Mouse (Mus musculus): ENCODE measurements around the gene Lypd3. TPM values are rescaled to one million over a fixed set of nuclear protein-coding genes. Genes with fewer than 3 reads are reported as not detected.
"Not testable (repeated sequence)": the region's sequence is repeated elsewhere in the genome, so short reads cannot be mapped to it uniquely, and the experiment has no call there.

The Lypd3 gene
- polyA plus RNA-seq, 1 experiment from 2014 or later, result 0.76 TPM

DNA sequence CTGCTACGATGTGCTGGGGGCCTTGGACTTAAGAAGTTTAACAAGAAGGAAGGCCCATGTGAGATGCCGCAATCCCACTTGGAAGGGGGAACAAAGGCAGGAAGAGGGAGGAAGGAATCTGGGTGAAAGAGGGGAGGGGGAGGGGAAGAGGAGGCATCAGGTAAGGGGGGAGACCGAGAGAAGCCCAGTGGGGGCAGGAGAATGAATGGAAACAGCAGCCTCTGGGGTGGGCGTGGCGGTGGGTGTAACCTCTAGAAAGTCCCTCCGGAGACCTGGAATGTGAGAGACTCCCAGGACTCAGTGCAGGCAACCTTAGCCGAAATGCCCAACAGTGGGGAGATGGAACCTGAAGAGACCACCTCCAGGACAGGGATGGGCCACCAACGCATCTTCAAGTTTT lies 28.0 kb downstream of the Lypd3 start:
- ATAC-seq (ENCODE audit: low FRiP score, low TSS enrichment), result no peak
- 34% methylated on average over 8 of the region's 8 CpGs for WGBS

DNA sequence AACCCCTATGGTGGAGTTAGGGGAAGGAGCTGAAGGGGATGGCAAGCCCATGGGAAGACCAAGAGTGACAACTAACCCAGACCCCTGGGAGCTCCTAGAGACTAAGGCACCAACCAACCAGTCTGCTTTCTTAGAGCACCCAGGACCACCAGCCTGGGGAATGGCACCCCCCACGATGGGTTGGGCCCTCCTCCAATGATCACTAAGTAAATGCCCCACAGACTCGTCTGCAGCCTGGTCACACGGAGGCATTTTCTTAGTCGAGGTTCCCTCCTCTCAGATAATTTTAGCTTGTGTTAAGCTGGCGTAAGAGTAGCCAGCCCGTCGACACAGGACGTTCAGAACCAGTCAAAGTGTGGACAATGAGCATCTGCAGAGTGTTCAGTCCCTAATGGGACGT lies 28.6 kb downstream of the Lypd3 start:
- H3K27ac ChIP-seq (ENCODE audit: low read depth, low read length), result no peak overlapping the region
- no peaks in the 10 kb centered on the region for H3K27me3 ChIP-seq (ENCODE audit: control insufficient read depth, insufficient read depth, low read length)
- H3K4me2 ChIP-seq (replicated peaks; ENCODE audit: low read depth, low read length), result no peak overlapping the region
- no peak overlapping the region for H3K4me3 ChIP-seq (ENCODE audit: low read length)
- no peak for ATAC-seq (ENCODE audit: low FRiP score, low TSS enrichment)
- no peak overlapping the region for H3K9ac ChIP-seq (ENCODE audit: low read depth, low read length)
- 86% methylated on average over 9 of the region's 9 CpGs for WGBS
- no peaks in the 10 kb centered on the region for H3K9me3 ChIP-seq (ENCODE audit: control insufficient read depth, low read length)
- H3K4me1 ChIP-seq (ENCODE audit: control insufficient read depth, insufficient read depth, low read length), result no peaks in the 10 kb centered on the region
- no peaks in the 10 kb centered on the region for H3K36me3 ChIP-seq (ENCODE audit: control insufficient read depth, insufficient read depth, low read length)

More for the DNA sequence above, 28.0 kb downstream of the Lypd3 start:
- H3K4me3 ChIP-seq (ENCODE audit: low read length), result no peak overlapping the region
- no peak overlapping the region for H3K9ac ChIP-seq (ENCODE audit: low read depth, low read length)
- H3K4me2 ChIP-seq (replicated peaks; ENCODE audit: low read depth, low read length), result no peak overlapping the region
- no peaks in the 10 kb centered on the region for H3K9me3 ChIP-seq (ENCODE audit: control insufficient read depth, low read length)
- H3K27ac ChIP-seq (ENCODE audit: low read depth, low read length), result no peak overlapping the region
- H3K4me1 ChIP-seq (ENCODE audit: control insufficient read depth, insufficient read depth, low read length), result no peaks in the 10 kb centered on the region
- H3K27me3 ChIP-seq (ENCODE audit: control insufficient read depth, insufficient read depth, low read length), result no peaks in the 10 kb centered on the region
- H3K36me3 ChIP-seq (ENCODE audit: control insufficient read depth, insufficient read depth, low read length), result no peaks in the 10 kb centered on the region

DNA sequence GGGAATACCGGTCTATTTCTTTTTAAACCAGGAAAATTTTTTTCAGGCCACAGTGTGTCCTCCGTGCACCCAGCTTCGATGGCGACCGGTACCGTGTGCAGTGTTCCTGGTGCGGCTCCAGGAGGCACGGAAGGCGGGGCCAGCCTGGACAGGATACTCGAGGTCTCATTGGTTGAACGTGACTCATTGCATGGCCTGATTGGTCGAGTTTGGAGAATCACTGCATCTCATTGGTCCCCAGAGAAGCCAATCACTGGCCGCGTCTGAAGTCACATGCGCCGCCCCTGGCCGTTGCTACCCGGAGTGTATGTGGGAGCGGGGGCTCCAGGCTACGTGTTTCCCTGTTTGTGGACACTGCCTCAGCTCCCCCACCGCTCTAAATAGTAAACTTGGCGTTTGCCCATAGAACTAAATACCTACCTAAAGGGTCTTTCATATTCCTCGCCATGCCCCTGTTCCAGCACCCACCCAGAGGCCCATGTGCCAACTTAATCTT lies 35.6 kb downstream of the Lypd3 start:
- no peak overlapping the region for H3K27ac ChIP-seq (ENCODE audit: low read depth, low read length)
- H3K9me3 ChIP-seq (ENCODE audit: control insufficient read depth, low read length), result no peaks in the 10 kb centered on the region
- H3K9ac ChIP-seq (ENCODE audit: low read depth, low read length), result no peak overlapping the region
- WGBS, result 94% methylated on average over 23 of the region's 23 CpGs
- no peak overlapping the region for H3K4me2 ChIP-seq (replicated peaks; ENCODE audit: low read depth, low read length)
- H3K36me3 ChIP-seq (ENCODE audit: control insufficient read depth, insufficient read depth, low read length), result no peaks in the 10 kb centered on the region
- no peak overlapping the region for H3K4me3 ChIP-seq (ENCODE audit: low read length)
- no peaks in the 10 kb centered on the region for H3K4me1 ChIP-seq (ENCODE audit: control insufficient read depth, insufficient read depth, low read length)
- no peak for ATAC-seq (ENCODE audit: low FRiP score, low TSS enrichment)
- H3K27me3 ChIP-seq (ENCODE audit: control insufficient read depth, insufficient read depth, low read length), result no peaks in the 10 kb centered on the region

DNA sequence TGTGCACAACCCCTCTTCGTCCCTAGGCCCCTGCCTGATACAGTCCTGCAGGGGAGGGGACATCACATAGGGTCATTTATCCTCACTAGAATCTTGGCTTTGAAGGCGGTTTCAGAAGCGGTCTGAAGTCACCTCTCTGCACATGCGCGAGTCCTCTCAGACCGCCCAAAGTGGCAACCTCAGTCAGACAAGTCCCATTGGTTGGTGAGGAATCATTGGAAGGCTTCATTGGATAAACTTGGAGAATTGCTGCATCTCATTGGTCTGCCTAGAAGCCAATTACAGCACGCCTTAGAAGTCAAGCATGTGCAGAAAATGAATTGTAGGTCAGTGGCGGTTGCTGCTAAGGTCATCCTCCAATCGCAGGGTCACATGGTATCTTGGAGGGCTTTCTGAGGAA lies 40.2 kb downstream of the Lypd3 start, which contains the start of gene Tex101:
TSS of gene Tex101 (minus strand) at position 101 of the 400 bp plus-strand sequence.
- no peaks in the 10 kb centered on the region for H3K4me1 ChIP-seq (ENCODE audit: control insufficient read depth, insufficient read depth, low read length)
- no peaks in the 10 kb centered on the region for H3K36me3 ChIP-seq (ENCODE audit: control insufficient read depth, insufficient read depth, low read length)
- no peak for ATAC-seq (ENCODE audit: low FRiP score, low TSS enrichment)
- no peak within 1 kb of the TSS for H3K4me2 ChIP-seq (replicated peaks; ENCODE audit: low read depth, low read length)
- H3K27me3 ChIP-seq (ENCODE audit: control insufficient read depth, insufficient read depth, low read length), result no peaks in the 10 kb centered on the region
- no peak within 1 kb of the TSS for H3K27ac ChIP-seq (ENCODE audit: low read depth, low read length)
- H3K4me3 ChIP-seq (ENCODE audit: low read length), result no peak within 1 kb of the TSS
- WGBS, result 86% methylated on average over 9 of the region's 9 CpGs
- no peak within 1 kb of the TSS for H3K9ac ChIP-seq (ENCODE audit: low read depth, low read length)
- H3K9me3 ChIP-seq (ENCODE audit: control insufficient read depth, low read length), result no peaks in the 10 kb centered on the region

DNA sequence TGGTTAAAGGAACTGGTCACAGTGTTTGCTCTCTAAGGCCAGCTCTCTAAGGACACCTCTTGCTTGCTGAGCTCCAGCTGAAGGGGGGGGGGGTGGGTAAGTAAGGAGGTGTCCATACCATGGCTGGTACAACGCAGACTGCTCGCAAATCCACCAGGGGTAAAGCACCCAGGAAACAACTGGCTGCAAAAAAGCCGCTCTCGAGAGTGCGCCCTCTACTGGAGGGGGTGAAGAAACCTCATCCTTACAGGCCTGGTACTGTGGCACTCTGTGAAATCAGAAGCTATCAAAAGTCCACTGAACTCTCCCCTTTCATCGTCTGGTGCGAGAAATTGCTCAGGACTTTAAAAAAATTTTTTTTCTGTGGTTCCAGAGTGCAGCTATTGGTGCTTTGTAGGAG lies 47.8 kb downstream of the Lypd3 start:
- H3K36me3 ChIP-seq (ENCODE audit: control insufficient read depth, insufficient read depth, low read length); H3K4me2 ChIP-seq (replicated peaks; ENCODE audit: low read depth, low read length); H3K27ac ChIP-seq (ENCODE audit: low read depth, low read length); H3K4me3 ChIP-seq (ENCODE audit: low read length); H3K9me3 ChIP-seq (ENCODE audit: control insufficient read depth, low read length); H3K4me1 ChIP-seq (ENCODE audit: control insufficient read depth, insufficient read depth, low read length); ATAC-seq (ENCODE audit: low FRiP score, low TSS enrichment); H3K27me3 ChIP-seq (ENCODE audit: control insufficient read depth, insufficient read depth, low read length); H3K9ac ChIP-seq (ENCODE audit: low read depth, low read length): not testable (repeated sequence)
- WGBS, result 78% methylated on average over 7 of the region's 7 CpGs

DNA sequence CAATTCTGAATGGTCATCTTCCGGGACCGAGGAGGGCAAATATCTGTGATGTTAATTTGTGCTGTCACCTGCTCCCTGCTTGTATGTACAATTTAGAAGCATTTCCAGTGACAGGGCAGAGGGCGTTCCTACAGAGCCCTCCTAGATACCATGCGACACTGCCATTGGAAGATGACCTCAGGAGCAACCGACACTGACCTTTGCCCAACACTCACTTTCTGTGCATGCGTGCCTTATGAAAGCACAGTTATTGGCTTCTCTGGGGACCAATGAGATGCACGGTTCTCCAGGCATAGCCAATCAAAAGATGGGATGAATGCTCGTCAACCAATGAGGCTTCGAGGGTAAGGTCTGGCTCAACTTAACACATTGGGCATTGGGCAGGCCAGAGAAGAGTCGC lies 51.2 kb downstream of the Lypd3 start:
- H3K9ac ChIP-seq (ENCODE audit: low read depth, low read length); H3K9me3 ChIP-seq (ENCODE audit: control insufficient read depth, low read length); H3K36me3 ChIP-seq (ENCODE audit: control insufficient read depth, insufficient read depth, low read length); ATAC-seq (ENCODE audit: low FRiP score, low TSS enrichment); H3K4me1 ChIP-seq (ENCODE audit: control insufficient read depth, insufficient read depth, low read length); H3K27ac ChIP-seq (ENCODE audit: low read depth, low read length); H3K4me3 ChIP-seq (ENCODE audit: low read length); H3K27me3 ChIP-seq (ENCODE audit: control insufficient read depth, insufficient read depth, low read length); H3K4me2 ChIP-seq (replicated peaks; ENCODE audit: low read depth, low read length): not testable (repeated sequence)
- 87% methylated on average over 10 of the region's 10 CpGs for WGBS

Other genes with a start within 250 kb of the Lypd3 start
- 25.0 and 32.3 TPM in 2 replicates for gene Smg9, start 236.9 kb upstream of the Lypd3 start, polyA plus RNA-seq (2014; fragmentation: Nextera tagmentation; extraction: Ambion mirVana)
- gene Irgc1, start 184.3 kb upstream of the Lypd3 start, polyA plus RNA-seq (2014; fragmentation: Nextera tagmentation; extraction: Ambion mirVana), result not detected in 2 replicates
- 14.1 TPM in 2 replicates for gene Plaur, start 174.1 kb upstream of the Lypd3 start, polyA plus RNA-seq (2014; fragmentation: Nextera tagmentation; extraction: Ambion mirVana)
- 1.5 and 5.9 TPM in 2 replicates for gene Cadm4, start 154.5 kb upstream of the Lypd3 start, polyA plus RNA-seq (2014; fragmentation: Nextera tagmentation; extraction: Ambion mirVana)
- 54.5 and 70.3 TPM in 2 replicates for gene Zfp428, start 129.5 kb upstream of the Lypd3 start, polyA plus RNA-seq (2014; fragmentation: Nextera tagmentation; extraction: Ambion mirVana)
- 0.17 and 0.61 TPM in 2 replicates for gene AC161166.1, start 124.1 kb upstream of the Lypd3 start, polyA plus RNA-seq (2014; fragmentation: Nextera tagmentation; extraction: Ambion mirVana)
- gene Irgq, start 105.9 kb upstream of the Lypd3 start, polyA plus RNA-seq (2014; fragmentation: Nextera tagmentation; extraction: Ambion mirVana), result 5.0 and 9.5 TPM in 2 replicates
- gene Pinlyp, start 90.4 kb upstream of the Lypd3 start, polyA plus RNA-seq (2014; fragmentation: Nextera tagmentation; extraction: Ambion mirVana), result 0.43 TPM in 1 of 2 replicates, not detected in the other
- gene Xrcc1, start 90.3 kb upstream of the Lypd3 start, polyA plus RNA-seq (2014; fragmentation: Nextera tagmentation; extraction: Ambion mirVana), result 109 and 136 TPM in 2 replicates
- 51.8 and 53.6 TPM in 2 replicates for gene Ethe1, start 49.0 kb upstream of the Lypd3 start, polyA plus RNA-seq (2014; fragmentation: Nextera tagmentation; extraction: Ambion mirVana)
- 2.5 and 3.0 TPM in 2 replicates for gene Zfp575, start 48.9 kb upstream of the Lypd3 start, polyA plus RNA-seq (2014; fragmentation: Nextera tagmentation; extraction: Ambion mirVana)
- gene Phldb3, start 25.8 kb upstream of the Lypd3 start, polyA plus RNA-seq (2014; fragmentation: Nextera tagmentation; extraction: Ambion mirVana), result 0.24 and 0.32 TPM in 2 replicates
- gene Tex101, start 40.1 kb downstream of the Lypd3 start, polyA plus RNA-seq (2014; fragmentation: Nextera tagmentation; extraction: Ambion mirVana), result not detected in 2 replicates
- not detected in 2 replicates for gene BC049730, start 72.7 kb downstream of the Lypd3 start, polyA plus RNA-seq (2014; fragmentation: Nextera tagmentation; extraction: Ambion mirVana)
- gene Gm4763, start 90.4 kb downstream of the Lypd3 start, polyA plus RNA-seq (2014; fragmentation: Nextera tagmentation; extraction: Ambion mirVana), result not detected in 2 replicates
- gene Cd177, start 123.8 kb downstream of the Lypd3 start, polyA plus RNA-seq (2014; fragmentation: Nextera tagmentation; extraction: Ambion mirVana), result 0.24 and 0.36 TPM in 2 replicates
- 0.39 and 0.41 TPM in 2 replicates for gene Ceacam10, start 140.7 kb downstream of the Lypd3 start, polyA plus RNA-seq (2014; fragmentation: Nextera tagmentation; extraction: Ambion mirVana)
- 18.8 and 22.4 TPM in 2 replicates for gene Gm9844, start 225.7 kb downstream of the Lypd3 start, polyA plus RNA-seq (2014; fragmentation: Nextera tagmentation; extraction: Ambion mirVana)
- gene Lypd4, start 233.4 kb downstream of the Lypd3 start, polyA plus RNA-seq (2014; fragmentation: Nextera tagmentation; extraction: Ambion mirVana), result not detected in 2 replicates
- gene Dmrtc2, start 233.5 kb downstream of the Lypd3 start, polyA plus RNA-seq (2014; fragmentation: Nextera tagmentation; extraction: Ambion mirVana), result not detected in 2 replicates
- gene Rps19, start 247.8 kb downstream of the Lypd3 start, polyA plus RNA-seq (2014; fragmentation: Nextera tagmentation; extraction: Ambion mirVana), result 2,731 and 3,572 TPM in 2 replicates